Mouse (Mus musculus) spleen, adult 2 months (tissue): ENCODE measurements around the gene Fmnl3.

ENCODE experiments used
- CTCF ChIP-seq: fragments of 200-500 bp; IDR thresholded peaks from 2 replicates; pipeline ENCODE4 v1.5.1; 2011; ENCODE audit warnings: mild to moderate bottlenecking, inconsistent platforms; ENCODE audit not compliant: insufficient read depth, insufficient read length, insufficient replicate concordance; ENCODE audit errors: extremely low read depth
- POLR2A ChIP-seq: fragments of 200-500 bp; IDR thresholded peaks from 2 replicates; pipeline ENCODE4 v1.6.1; 2011; ENCODE audit warnings: low read depth, low read length, inconsistent platforms

GRCm38 (mm10) chr15:99332111-99332510, 38.2 kb downstream of the Fmnl3 start:
- no peak for TF ChIP-seq POLR2A
- TF ChIP-seq CTCF = no peak
